Mouse (Mus musculus): ENCODE results near the gene Zfp593. TPM values are rescaled to one million over a fixed set of nuclear protein-coding genes. Genes with fewer than 3 reads are reported as not detected.

Gene Zfp593
- polyA plus RNA-seq (2016; fragmentation: Nextera tagmentation; extraction: Ambion mirVana) = 18.6 and 18.9 TPM in 2 replicates

GRCm38 (mm10) chr4:134245148-134245843 is at the start of gene Zfp593:
Gene Zfp593 (minus strand): TSS chr4:134245592.
- no peaks in the 10 kb centered on the region for H3K9me3 ChIP-seq
- H3K4me1 ChIP-seq = peaks cover 32% of the 10 kb centered on the region
- H3K27me3 ChIP-seq (replicated peaks) = peaks cover 33% of the 10 kb centered on the region
- no peaks in the 10 kb centered on the region for H3K36me3 ChIP-seq
- 0 out of 2 replicates have a peak within 1 kb of the TSS, but pooled peaks have one; percentile 26 for H3K27ac ChIP-seq
- H3K4me3 ChIP-seq = peak within 1 kb of the TSS; percentile 81
- WGBS = under 1% methylated on average over 60 of the region's 60 CpGs
- ATAC-seq (ENCODE audit: low FRiP score, low read depth) = peak; percentile 71
- peak within 1 kb of the TSS; percentile 84 for H3K9ac ChIP-seq
- peak within 1 kb of the TSS; percentile 98 for H3K4me2 ChIP-seq (replicated peaks)

GRCm38 (mm10) chr4:134293692-134294163 is 48.3 kb upstream of the Zfp593 start:
- H3K4me1 ChIP-seq = peaks cover 2% of the 10 kb centered on the region; the same call in 1 of the 2 replicates
- H3K27me3 ChIP-seq (replicated peaks) = no peaks in the 10 kb centered on the region
- WGBS = 73% methylated on average over 9 of the region's 9 CpGs
- H3K36me3 ChIP-seq = no peaks in the 10 kb centered on the region
- no peaks in the 10 kb centered on the region; the same call in 1 of the 2 replicates for H3K9me3 ChIP-seq
- no peak for ATAC-seq (ENCODE audit: low FRiP score, low read depth)
- no peak overlapping the region for H3K4me2 ChIP-seq (replicated peaks)
- H3K4me3 ChIP-seq = no peak overlapping the region
- H3K9ac ChIP-seq = no peak overlapping the region
- H3K27ac ChIP-seq = no peak overlapping the region

- ATAC-seq (ENCODE audit: low FRiP score, low read depth) = no peak
- 74% methylated on average over 18 of the region's 18 CpGs for WGBS
- Histone ChIP-seq H3K27ac (no peak overlapping the region), H3K27me3 (replicated peaks) (no peaks in the 10 kb centered on the region), H3K36me3 (no peaks in the 10 kb centered on the region), H3K9ac (0 out of 2 replicates have a peak overlapping the region, but pooled peaks have one; percentile 13), H3K9me3 (no peaks in the 10 kb centered on the region; the same call in 1 of the 2 replicates), H3K4me1 (peaks cover 8% of the 10 kb centered on the region; the same call in 1 of the 2 replicates), H3K4me2 (replicated peaks) (no peak overlapping the region), H3K4me3 (no peak overlapping the region)
These were observed 47.8 kb upstream of the Zfp593 start for GRCm38 (mm10) chr4:134293061-134293691.

GRCm38 (mm10) chr4:134292067-134292466 is 46.7 kb upstream of the Zfp593 start:
- Histone ChIP-seq H3K27me3 (replicated peaks) (no peaks in the 10 kb centered on the region), H3K9me3 (no peaks in the 10 kb centered on the region; the same call in 1 of the 2 replicates), H3K4me3 (no peak overlapping the region), H3K4me1 (peaks cover 9% of the 10 kb centered on the region; the same call in 1 of the 2 replicates), H3K4me2 (replicated peaks) (no peak overlapping the region), H3K9ac (no peak overlapping the region), H3K27ac (no peak overlapping the region), H3K36me3 (no peaks in the 10 kb centered on the region)
- ATAC-seq (ENCODE audit: low FRiP score, low read depth) = no peak
- WGBS = 26% methylated on average over 7 of the region's 7 CpGs

GRCm38 (mm10) chr4:134288397-134289256 is 43.2 kb upstream of the Zfp593 start:
- Histone ChIP-seq H3K27ac (peak overlapping the region; percentile 100; the same call in 1 of the 2 replicates), H3K9me3 (no peaks in the 10 kb centered on the region), H3K4me3 (peak overlapping the region; percentile 98), H3K9ac (peak overlapping the region; percentile 97), H3K4me2 (replicated peaks) (peak overlapping the region; percentile 96), H3K27me3 (replicated peaks) (no peaks in the 10 kb centered on the region), H3K4me1 (peaks cover 20% of the 10 kb centered on the region), H3K36me3 (peaks cover 9% of the 10 kb centered on the region)
- no peak for ATAC-seq (ENCODE audit: low FRiP score, low read depth)
- whole genome bisulfite sequencing = 30% methylated on average over 11 of the region's 11 CpGs

- Histone ChIP-seq H3K36me3 (peaks cover 15% of the 10 kb centered on the region), H3K4me3 (peak within 1 kb of the TSS; percentile 98), H3K4me2 (replicated peaks) (peak within 1 kb of the TSS; percentile 96), H3K4me1 (peaks cover 20% of the 10 kb centered on the region), H3K27me3 (replicated peaks) (no peaks in the 10 kb centered on the region), H3K9ac (peak within 1 kb of the TSS; percentile 97), H3K27ac (peak within 1 kb of the TSS; percentile 100), H3K9me3 (no peaks in the 10 kb centered on the region)
- WGBS = under 1% methylated on average over 43 of the region's 43 CpGs
- peak; percentile 79 for ATAC-seq (ENCODE audit: low FRiP score, low read depth)
These were observed 42.2 kb upstream of the Zfp593 start, which contains the start of gene Pdik1l for GRCm38 (mm10) chr4:134287575-134288025. Gene Pdik1l (minus strand): TSS chr4:134287895.

GRCm38 (mm10) chr4:134287168-134287564 is 41.8 kb upstream of the Zfp593 start:
- Histone ChIP-seq H3K4me2 (replicated peaks) (peak overlapping the region; percentile 96), H3K9me3 (no peaks in the 10 kb centered on the region), H3K4me3 (peak overlapping the region; percentile 98), H3K4me1 (peaks cover 20% of the 10 kb centered on the region), H3K9ac (peak overlapping the region; percentile 97), H3K27ac (peak overlapping the region; percentile 100), H3K36me3 (peaks cover 20% of the 10 kb centered on the region), H3K27me3 (replicated peaks) (no peaks in the 10 kb centered on the region)
- WGBS = under 1% methylated on average over 57 of the region's 59 CpGs
- peak; percentile 95 for ATAC-seq (ENCODE audit: low FRiP score, low read depth)

- Histone ChIP-seq H3K9ac (peak overlapping the region; percentile 97), H3K9me3 (no peaks in the 10 kb centered on the region), H3K36me3 (peaks cover 25% of the 10 kb centered on the region), H3K4me1 (peaks cover 20% of the 10 kb centered on the region), H3K27ac (peak overlapping the region; percentile 70), H3K4me3 (peak overlapping the region; percentile 98), H3K4me2 (replicated peaks) (peak overlapping the region; percentile 96), H3K27me3 (replicated peaks) (no peaks in the 10 kb centered on the region)
- WGBS = 2% methylated on average over 59 of the region's 59 CpGs
- ATAC-seq (ENCODE audit: low FRiP score, low read depth) = peak; percentile 28
These were observed 41.1 kb upstream of the Zfp593 start for GRCm38 (mm10) chr4:134286226-134287167.

- Histone ChIP-seq H3K4me2 (replicated peaks) (no peak overlapping the region), H3K9ac (no peak overlapping the region), H3K27me3 (replicated peaks) (no peaks in the 10 kb centered on the region), H3K4me1 (peaks cover 20% of the 10 kb centered on the region), H3K4me3 (no peak overlapping the region), H3K36me3 (peaks cover 40% of the 10 kb centered on the region), H3K9me3 (no peaks in the 10 kb centered on the region), H3K27ac (no peak overlapping the region)
- ATAC-seq (ENCODE audit: low FRiP score, low read depth) = no peak
- 98% methylated on average over 2 of the region's 2 CpGs for WGBS
These were observed 39.5 kb upstream of the Zfp593 start for GRCm38 (mm10) chr4:134284942-134285341.

GRCm38 (mm10) chr4:134273417-134274345 is 28.3 kb upstream of the Zfp593 start:
- Histone ChIP-seq H3K27ac (no peak overlapping the region), H3K4me3 (no peak overlapping the region), H3K4me2 (replicated peaks) (peak overlapping the region; percentile 33), H3K4me1 (no peaks in the 10 kb centered on the region), H3K36me3 (peaks cover 20% of the 10 kb centered on the region), H3K9me3 (no peaks in the 10 kb centered on the region), H3K27me3 (replicated peaks) (no peaks in the 10 kb centered on the region), H3K9ac (no peak overlapping the region)
- no peak for ATAC-seq (ENCODE audit: low FRiP score, low read depth)
- 8% methylated on average over 14 of the region's 14 CpGs for WGBS

Measured in neural tube, embryonic 12.5 days (tissue).